Mouse (Mus musculus) hindbrain, embryonic 11.5 days (tissue): ENCODE data around the gene Nsfl1c. TPM values are rescaled to one million over a fixed set of nuclear protein-coding genes. Genes with fewer than 3 reads are reported as not detected.
"Not testable (repeated sequence)": the region's sequence is repeated elsewhere in the genome, so short reads cannot be mapped to it uniquely, and the experiment has no call there.

Experiments used
- ATAC-seq: fragments of 200-750 bp; cut with Nextera tagmentation; 2 replicates; pipeline ENCODE4 v1.8.0; 2017; ENCODE audit warnings: mild to moderate bottlenecking, moderate TSS enrichment, moderate library complexity; ENCODE audit not compliant: low FRiP score
- DNase-seq: peaks from one replicate; pipeline ENCODE4 v3.0.0-alpha.2; 2015; ENCODE audit warnings: low spot score
- H3K27ac ChIP-seq: fragments of 300-500 bp; sonication (generic); 2 replicates; pipeline ENCODE4 v1.5.1; 2014; ENCODE audit warnings: mild to moderate bottlenecking, low read depth, low read length
- H3K27me3 ChIP-seq: fragments of 300-500 bp; sonication (generic); 2 replicates; pipeline ENCODE4 v1.6.1; 2014; ENCODE audit warnings: mild to moderate bottlenecking, low read length, moderate library complexity, mixed read lengths; ENCODE audit not compliant: control insufficient read depth, insufficient read depth
- H3K36me3 ChIP-seq: fragments of 300-500 bp; sonication (generic); 2 replicates; pipeline ENCODE4 v1.6.1; 2014; ENCODE audit warnings: mild to moderate bottlenecking, low read length, moderate library complexity, mixed read lengths; ENCODE audit not compliant: control insufficient read depth, insufficient read depth
- H3K4me1 ChIP-seq: fragments of 300-500 bp; sonication (generic); replicated peaks from 2 replicates; pipeline ENCODE4 v1.6.1; 2014; ENCODE audit warnings: low read length, mixed read lengths; ENCODE audit not compliant: control insufficient read depth, insufficient read depth
- H3K4me2 ChIP-seq: fragments of 300-500 bp; sonication (generic); replicated peaks from 2 replicates; pipeline ENCODE4 v1.6.1; 2014; ENCODE audit warnings: mild to moderate bottlenecking, low read depth, low read length
- H3K4me3 ChIP-seq: fragments of 300-500 bp; sonication (generic); 2 replicates; pipeline ENCODE4 v1.5.1; 2014; ENCODE audit warnings: low read depth, low read length
- H3K9ac ChIP-seq: fragments of 300-500 bp; sonication (generic); 2 replicates; pipeline ENCODE4 v1.6.1; 2014; ENCODE audit warnings: low read depth, low read length
- H3K9me3 ChIP-seq: fragments of 300-500 bp; sonication (generic); 2 replicates; pipeline ENCODE4 v1.6.1; 2016; ENCODE audit warnings: low read length; ENCODE audit not compliant: control insufficient read depth
- WGBS: fragments of 180-500 bp; shearing (Covaris S2); extraction: QIAGEN DNeasy Blood & Tissue Kit; methylation state at CpG from one replicate; pipeline ENCODE4 v1.1.7; 2014; 5-methylcytosine and 5-hydroxymethylcytosine counted together
- polyA plus RNA-seq: library from polyadenylated mRNA; unstranded; fragments of >200 nt; fragmentation: Nextera tagmentation; extraction: Ambion mirVana; gene quantifications from 2 replicates; pipeline ENCODE4 v1.2.1, GENCODE M21; 2014

Nsfl1c gene
- 294 and 295 TPM in 2 replicates for polyA plus RNA-seq

DNA sequence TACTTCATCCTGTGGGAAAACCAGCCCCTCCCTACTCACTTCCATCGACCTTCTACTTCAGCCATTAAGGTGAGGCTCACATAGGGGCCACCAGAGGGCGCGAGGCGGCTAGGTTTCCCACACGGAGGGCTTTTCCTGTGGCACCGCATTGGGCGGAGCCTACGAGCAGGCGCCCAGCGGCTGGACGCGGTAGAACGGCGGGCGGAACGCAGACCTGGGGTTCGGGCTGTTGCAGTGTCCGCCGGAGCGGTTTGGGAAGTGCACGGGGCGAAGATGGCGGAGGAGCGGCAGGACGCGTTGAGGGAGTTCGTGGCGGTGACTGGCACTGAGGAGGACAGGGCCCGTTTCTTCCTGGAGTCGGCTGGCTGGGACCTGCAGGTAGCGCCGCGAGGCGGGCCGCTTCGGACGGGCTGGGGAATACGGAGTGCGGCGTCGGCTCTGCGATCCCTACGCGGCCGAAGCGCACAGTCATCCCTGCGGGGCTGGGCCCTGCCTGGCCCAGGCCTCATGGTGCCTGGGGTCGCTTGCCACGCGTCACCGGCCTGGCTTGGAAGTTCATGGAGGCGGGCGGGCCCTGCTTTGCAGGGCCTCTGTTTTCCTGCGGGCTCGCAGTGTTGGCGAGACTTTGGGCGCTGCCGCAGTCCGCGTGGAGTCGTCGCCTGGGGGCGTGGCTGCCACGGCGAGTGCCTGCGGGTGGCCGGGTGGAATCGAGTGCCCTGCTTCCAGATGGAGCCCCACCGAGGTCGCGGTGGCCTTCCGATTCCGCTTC lies at the start of gene Nsfl1c:
Gene Nsfl1c, plus strand, starts transcription at position 148 of the 769 bp plus-strand sequence.
- ATAC-seq: peak; percentile 100
- Histone ChIP-seq H3K4me3 (peak within 1 kb of the TSS; percentile 91), H3K27me3 (no peaks in the 10 kb centered on the region), H3K4me1 (no peaks in the 10 kb centered on the region), H3K9ac (peak within 1 kb of the TSS; percentile 88), H3K36me3 (no peaks in the 10 kb centered on the region), H3K9me3 (no peaks in the 10 kb centered on the region), H3K27ac (0 out of 2 replicates have a peak within 1 kb of the TSS, but pooled peaks have one; percentile 10), H3K4me2 (peak within 1 kb of the TSS; percentile 74)
- DNase-seq: peak; percentile 99
- WGBS: under 1% methylated on average over 70 of the region's 73 CpGs

DNA sequence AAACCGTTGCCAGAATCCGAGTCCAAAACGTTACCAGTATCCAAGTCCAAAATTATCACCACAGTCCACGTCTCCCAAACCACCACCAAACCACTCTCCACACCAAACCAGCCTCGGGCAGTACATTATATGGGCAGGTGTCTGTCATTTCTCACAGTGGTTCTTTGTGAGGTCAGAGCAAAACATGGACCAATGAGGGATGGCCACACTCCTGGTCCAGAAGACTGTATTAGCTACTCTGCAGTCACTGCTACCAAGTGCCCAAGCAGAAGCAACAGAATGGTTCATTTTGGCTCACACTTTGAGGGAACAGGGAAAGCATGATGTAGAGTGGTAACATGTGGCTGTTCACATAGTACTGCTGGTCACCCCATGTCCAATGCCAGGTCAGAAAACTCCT lies 17.9 kb upstream of the Nsfl1c start, which contains the start of gene 4921509C19Rik:
Gene 4921509C19Rik, minus strand, starts transcription at position 101 of the 400 bp plus-strand sequence.
- 95% methylated on average over 4 of the region's 5 CpGs for WGBS
- H3K36me3 ChIP-seq, H3K9me3 ChIP-seq, DNase-seq, H3K9ac ChIP-seq, H3K27ac ChIP-seq, ATAC-seq, H3K4me2 ChIP-seq, H3K27me3 ChIP-seq, H3K4me1 ChIP-seq, H3K4me3 ChIP-seq: not testable (repeated sequence)

DNA sequence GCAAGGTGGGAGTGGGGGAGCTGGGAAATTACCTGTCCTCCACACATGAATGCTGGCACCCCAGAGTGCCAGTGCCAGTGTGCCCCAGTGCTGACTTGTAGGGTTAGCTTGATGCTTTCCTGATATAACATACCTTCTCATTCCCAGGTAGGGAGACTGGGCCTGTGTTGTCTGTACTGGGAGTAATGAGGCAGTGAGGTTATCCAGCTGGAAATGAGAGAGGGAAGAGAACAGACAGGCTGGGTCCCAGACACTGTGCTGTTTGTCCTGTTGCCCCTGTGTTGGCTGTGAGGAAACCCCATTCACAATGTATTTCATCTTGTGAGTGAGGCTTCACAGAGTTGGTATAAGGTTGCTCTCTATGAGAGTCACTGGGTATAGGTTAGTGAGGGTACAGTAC lies 7.5 kb upstream of the Nsfl1c start:
- no peak for DNase-seq
- Histone ChIP-seq H3K9me3 (no peaks in the 10 kb centered on the region), H3K27me3 (no peaks in the 10 kb centered on the region), H3K36me3 (no peaks in the 10 kb centered on the region), H3K4me2 (no peak overlapping the region), H3K9ac (no peak overlapping the region), H3K4me3 (no peak overlapping the region), H3K27ac (no peak overlapping the region), H3K4me1 (no peaks in the 10 kb centered on the region)
- ATAC-seq: no peak

DNA sequence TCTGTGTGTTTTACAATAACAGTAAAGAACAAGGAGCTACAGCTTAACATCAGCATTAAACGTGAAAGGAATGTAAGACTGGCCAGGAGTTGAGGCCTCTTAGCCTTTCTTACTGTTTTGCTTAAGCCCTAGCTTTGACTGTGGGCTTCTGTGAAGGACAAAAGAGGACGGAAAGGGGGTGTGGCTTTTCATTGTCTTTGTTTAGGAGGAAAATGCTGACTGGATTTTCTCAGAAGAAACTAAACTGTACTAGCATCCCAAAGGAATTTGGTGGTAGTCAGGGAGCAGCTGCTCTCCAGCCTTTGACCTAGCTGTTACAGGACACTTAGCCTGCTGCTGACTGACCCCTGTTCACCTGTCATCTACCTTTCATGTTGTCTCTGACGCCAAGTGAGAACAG lies 4.4 kb downstream of the Nsfl1c start:
- Histone ChIP-seq H3K4me1 (no peaks in the 10 kb centered on the region), H3K4me2 (no peak overlapping the region), H3K4me3 (no peak overlapping the region), H3K9me3 (no peaks in the 10 kb centered on the region), H3K9ac (no peak overlapping the region), H3K27ac (no peak overlapping the region), H3K27me3 (no peaks in the 10 kb centered on the region), H3K36me3 (no peaks in the 10 kb centered on the region)
- ATAC-seq: no peak
- no peak for DNase-seq
- WGBS: 57% methylated on average over 3 of the region's 3 CpGs

DNA sequence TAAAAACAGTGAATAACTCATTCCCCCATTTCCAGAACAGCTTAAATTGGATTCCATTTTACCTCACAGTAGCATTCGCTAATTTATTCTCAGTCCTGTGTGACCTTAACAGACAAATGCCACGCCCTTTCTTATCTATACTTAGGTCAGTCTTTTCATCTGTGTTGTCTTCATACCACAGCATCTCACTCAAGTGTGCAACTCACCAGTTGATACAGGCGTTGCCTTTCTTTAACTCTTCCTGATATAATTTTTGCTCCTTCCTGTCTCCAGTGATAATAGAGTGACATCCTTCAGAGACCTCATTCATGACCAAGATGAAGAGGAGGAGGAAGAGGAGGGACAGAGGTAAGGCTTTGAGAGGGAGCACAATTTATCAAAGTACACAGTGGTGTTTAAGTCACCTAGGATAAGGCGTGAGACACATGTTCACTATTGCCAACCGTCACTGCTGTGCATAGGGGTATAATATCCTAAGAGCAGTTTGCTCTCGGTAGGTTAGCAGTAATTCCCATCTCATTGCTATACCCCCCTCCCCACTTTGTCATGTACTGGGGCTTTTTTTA lies 6.5 kb downstream of the Nsfl1c start:
- Histone ChIP-seq H3K9me3 (no peaks in the 10 kb centered on the region), H3K4me3 (no peak overlapping the region), H3K27ac (no peak overlapping the region), H3K27me3 (no peaks in the 10 kb centered on the region), H3K36me3 (no peaks in the 10 kb centered on the region), H3K4me2 (no peak overlapping the region), H3K9ac (no peak overlapping the region), H3K4me1 (no peaks in the 10 kb centered on the region)
- 92% methylated on average over 6 of the region's 6 CpGs for WGBS
- DNase-seq (no peak), ATAC-seq (no peak)

DNA sequence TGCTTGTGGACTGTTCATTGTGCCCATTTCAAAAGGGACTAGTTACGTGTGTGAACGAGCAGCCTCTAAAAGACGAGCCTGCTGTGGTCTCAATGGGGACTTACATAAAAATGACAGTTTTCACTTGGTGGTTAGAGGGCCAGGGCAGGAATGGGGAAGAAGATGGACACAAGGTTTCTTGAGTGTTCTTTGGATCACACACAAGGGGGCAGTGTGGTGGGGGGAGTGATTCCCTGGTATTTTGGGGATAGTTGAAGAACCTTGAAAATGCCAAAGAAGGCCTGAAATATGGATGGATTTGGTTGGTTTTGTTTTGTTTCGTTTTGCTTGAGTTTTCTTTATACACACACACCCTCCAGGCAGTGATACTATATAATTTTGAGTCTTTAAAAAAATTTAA lies 10.2 kb downstream of the Nsfl1c start:
- ATAC-seq: no peak
- DNase-seq: no peak
- Histone ChIP-seq H3K27me3 (no peaks in the 10 kb centered on the region), H3K36me3 (0 out of 2 replicates have a peak, but pooled peaks cover 5% of the 10 kb centered on the region), H3K9me3 (no peaks in the 10 kb centered on the region), H3K9ac (no peak overlapping the region), H3K27ac (no peak overlapping the region), H3K4me2 (no peak overlapping the region), H3K4me1 (no peaks in the 10 kb centered on the region), H3K4me3 (no peak overlapping the region)
- 92% methylated on average over 4 of the region's 4 CpGs for WGBS

DNA sequence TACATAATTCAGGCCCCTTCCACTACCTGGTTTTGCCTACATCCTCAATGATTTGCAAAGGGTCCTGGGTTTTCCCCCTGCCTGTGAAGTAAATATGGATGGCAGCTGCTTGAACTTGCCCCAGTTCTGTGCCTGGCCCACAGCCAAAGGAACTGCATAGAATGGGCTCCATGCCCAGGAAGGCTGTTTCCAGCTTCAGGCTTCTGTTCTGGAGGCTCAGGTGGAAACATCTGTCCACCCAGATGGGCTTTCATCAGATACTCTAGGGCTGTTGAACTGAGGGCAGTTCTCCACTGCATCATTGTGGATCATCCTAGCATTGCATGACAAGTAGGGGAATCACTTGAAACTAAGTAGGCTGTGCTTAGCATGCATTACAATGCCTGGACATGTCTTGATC lies 18.2 kb downstream of the Nsfl1c start:
- Histone ChIP-seq H3K4me3 (no peak overlapping the region), H3K4me1 (no peaks in the 10 kb centered on the region), H3K36me3 (peaks cover 17% of the 10 kb centered on the region; the same call in 1 of the 2 replicates), H3K27me3 (no peaks in the 10 kb centered on the region), H3K9ac (no peak overlapping the region), H3K27ac (no peak overlapping the region), H3K9me3 (no peaks in the 10 kb centered on the region), H3K4me2 (no peak overlapping the region)
- DNase-seq (no peak), ATAC-seq (no peak)

DNA sequence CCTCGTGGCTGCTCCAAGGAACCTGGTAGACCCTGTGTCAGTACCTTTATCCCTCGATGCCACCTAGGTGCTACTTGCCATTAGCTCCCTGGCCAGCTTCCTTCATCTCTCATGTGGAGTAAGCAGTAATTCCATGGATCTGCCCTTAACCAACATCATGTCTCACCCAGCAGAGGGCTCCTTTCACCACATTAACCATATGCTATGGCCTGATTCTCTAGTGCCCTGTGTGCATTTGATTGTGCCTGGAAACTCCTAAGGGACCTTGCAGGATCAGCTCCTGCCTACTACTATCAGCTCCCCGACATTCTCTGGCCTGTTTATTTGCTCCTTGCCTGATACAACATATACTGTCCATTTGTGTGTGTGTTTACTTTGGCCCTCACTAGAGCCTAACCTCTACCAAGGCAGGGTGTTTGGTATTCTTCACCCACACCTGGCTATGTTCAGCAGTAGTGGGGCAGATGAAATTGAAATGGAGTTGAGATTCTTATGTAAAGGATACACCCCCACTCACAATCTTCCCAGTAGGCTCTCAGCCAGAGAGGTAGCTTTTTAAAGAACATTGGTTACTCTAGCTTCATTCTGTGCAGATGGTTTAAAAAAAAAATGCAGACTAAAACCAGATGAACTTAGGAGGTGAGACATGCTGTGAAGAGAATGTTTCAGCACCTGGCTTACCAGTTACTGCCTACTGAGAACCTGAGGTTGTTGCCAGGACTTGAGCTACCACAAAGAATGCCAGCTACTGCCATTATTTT lies 19.7 kb downstream of the Nsfl1c start:
- ATAC-seq (no peak), DNase-seq (no peak)
- Histone ChIP-seq H3K4me2 (no peak overlapping the region), H3K9ac (no peak overlapping the region), H3K36me3 (peaks cover 12% of the 10 kb centered on the region; the same call in 1 of the 2 replicates), H3K27me3 (no peaks in the 10 kb centered on the region), H3K9me3 (no peaks in the 10 kb centered on the region), H3K27ac (no peak overlapping the region), H3K4me1 (no peaks in the 10 kb centered on the region), H3K4me3 (no peak overlapping the region)
- whole genome bisulfite sequencing: 85% methylated on average over 3 of the region's 3 CpGs
